Mouse (Mus musculus) brain, embryonic 14.5 days (tissue): ENCODE data around the gene Nectin2.

ENCODE experiments used
- CTCF ChIP-seq: fragments of 200-500 bp; IDR thresholded peaks from 2 replicates; pipeline ENCODE4 v1.5.1; 2012; ENCODE audit warnings: inconsistent platforms, mild to moderate bottlenecking, moderate library complexity, borderline replicate concordance; ENCODE audit not compliant: insufficient read depth, insufficient read length; ENCODE audit errors: extremely low read depth
- POLR2A ChIP-seq: fragments of 200-500 bp; IDR thresholded peaks from 2 replicates; pipeline ENCODE4 v1.6.1; 2012; ENCODE audit warnings: mild to moderate bottlenecking, inconsistent platforms, borderline replicate concordance; ENCODE audit not compliant: poor library complexity, insufficient read depth, insufficient read length, severe bottlenecking; ENCODE audit errors: extremely low read depth

GRCm38 (mm10) chr7:19777049-19777723 is 26.9 kb upstream of the Nectin2 start:
- TF ChIP-seq CTCF, result no peak
- no peak for TF ChIP-seq POLR2A
